Mouse (Mus musculus): ENCODE measurements around the gene Zfp873. TPM values are rescaled to one million over a fixed set of nuclear protein-coding genes. Genes with fewer than 3 reads are reported as not detected.
"Not testable (repeated sequence)": the region's sequence is repeated elsewhere in the genome, so short reads cannot be mapped to it uniquely, and the experiment has no call there.

Zfp873 gene
- 17.2 and 18.6 TPM in 2 replicates for polyA plus RNA-seq (2016; fragmentation: Nextera tagmentation; extraction: Ambion mirVana)

- DNase-seq (ENCODE audit: low spot score), result peak; percentile 93
- peak within 1 kb of the TSS; percentile 98 for H3K27ac ChIP-seq (replicated peaks)
- peaks cover 34% of the 10 kb centered on the region for H3K36me3 ChIP-seq (replicated peaks)
- peak within 1 kb of the TSS; percentile 75 for H3K4me3 ChIP-seq
- H3K4me1 ChIP-seq, result no peaks in the 10 kb centered on the region
- WGBS, result 10% methylated on average over 35 of the region's 35 CpGs
- H3K27me3 ChIP-seq (replicated peaks; ENCODE audit: low read depth, poor library complexity, severe bottlenecking), result no peaks in the 10 kb centered on the region
- H3K9me3 ChIP-seq, result peaks cover 56% of the 10 kb centered on the region
These were observed at the start of gene Zfp873 for GRCm38 (mm10) chr10:82047597-82048459. Gene Zfp873, plus strand, starts transcription at chr10:82048123.

DNA sequence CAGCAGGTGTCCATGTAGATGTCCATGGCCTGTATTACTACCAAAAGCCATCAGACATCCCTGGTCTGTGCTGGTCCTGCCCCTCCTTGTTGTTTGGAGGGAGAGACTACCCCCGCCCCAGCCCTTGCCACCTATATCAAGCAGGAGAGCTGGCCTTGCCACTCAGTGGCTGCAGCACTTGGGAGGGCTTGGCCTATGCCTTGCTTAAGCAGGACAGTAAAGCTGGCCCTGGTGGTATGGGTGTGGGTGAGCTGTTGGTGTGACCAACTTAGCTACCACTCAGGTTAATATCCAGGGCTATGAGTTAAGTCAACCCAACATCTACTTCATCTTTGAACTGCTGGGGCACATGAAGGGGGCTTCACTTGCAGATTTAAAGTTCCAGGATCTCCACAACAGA, 44.7 kb upstream of the Zfp873 start:
- Histone ChIP-seq H3K9me3 (peaks cover 53% of the 10 kb centered on the region), H3K36me3 (replicated peaks) (peaks cover 51% of the 10 kb centered on the region)
- H3K4me1 ChIP-seq; H3K27me3 ChIP-seq (replicated peaks; ENCODE audit: low read depth, poor library complexity, severe bottlenecking); H3K27ac ChIP-seq (replicated peaks); H3K4me3 ChIP-seq; DNase-seq (ENCODE audit: low spot score): not testable (repeated sequence)
- WGBS, result 93% methylated on average over 1 of the region's 1 CpGs

DNA sequence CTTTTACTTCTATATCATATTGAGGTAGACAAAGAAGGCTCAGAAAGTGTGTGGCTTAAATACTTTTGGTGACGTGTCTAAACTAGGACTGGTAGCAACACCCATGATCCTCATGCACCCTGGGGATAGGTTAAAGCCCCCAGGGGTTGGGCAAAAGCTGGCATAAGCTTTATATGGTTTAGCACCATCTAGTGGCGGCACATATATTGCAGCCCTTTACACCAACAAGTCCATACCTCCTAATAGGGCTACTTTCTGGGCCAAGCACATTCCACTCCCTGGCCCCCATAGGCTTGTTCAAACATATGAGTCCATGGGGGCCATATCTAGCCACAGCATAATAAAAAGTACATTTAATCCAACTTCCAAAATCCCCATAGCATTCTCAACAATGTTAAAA, 43.1 kb upstream of the Zfp873 start:
- WGBS, result 62% methylated on average over 2 of the region's 2 CpGs
- Histone ChIP-seq H3K36me3 (replicated peaks) (peaks cover 52% of the 10 kb centered on the region), H3K9me3 (peaks cover 57% of the 10 kb centered on the region)
- H3K4me1 ChIP-seq; H3K27me3 ChIP-seq (replicated peaks; ENCODE audit: low read depth, poor library complexity, severe bottlenecking); H3K4me3 ChIP-seq; H3K27ac ChIP-seq (replicated peaks): not testable (repeated sequence)
- DNase-seq (ENCODE audit: low spot score), result peak; percentile 10

- Histone ChIP-seq H3K9me3 (peaks cover 34% of the 10 kb centered on the region; the same call in 1 of the 2 replicates), H3K27me3 (replicated peaks; ENCODE audit: low read depth, poor library complexity, severe bottlenecking) (no peaks in the 10 kb centered on the region), H3K4me3 (no peak overlapping the region), H3K36me3 (replicated peaks) (no peaks in the 10 kb centered on the region), H3K4me1 (no peaks in the 10 kb centered on the region), H3K27ac (replicated peaks) (no peak overlapping the region)
- 74% methylated on average over 2 of the region's 2 CpGs for WGBS
- DNase-seq (ENCODE audit: low spot score), result no peak
These were observed 5.7 kb upstream of the Zfp873 start for GRCm38 (mm10) chr10:82042191-82042590.

GRCm38 (mm10) chr10:82046603-82047002, 1.3 kb upstream of the Zfp873 start:
- no peak for DNase-seq (ENCODE audit: low spot score)
- no peaks in the 10 kb centered on the region for H3K27me3 ChIP-seq (replicated peaks; ENCODE audit: low read depth, poor library complexity, severe bottlenecking)
- peaks cover 49% of the 10 kb centered on the region for H3K9me3 ChIP-seq
- no peaks in the 10 kb centered on the region for H3K4me1 ChIP-seq
- no peak overlapping the region for H3K27ac ChIP-seq (replicated peaks)
- no peak overlapping the region for H3K4me3 ChIP-seq
- peaks cover 22% of the 10 kb centered on the region for H3K36me3 ChIP-seq (replicated peaks)
- WGBS, result 86% methylated on average over 3 of the region's 3 CpGs

GRCm38 (mm10) chr10:82048460-82048804, 509 bp downstream of the Zfp873 start:
- Histone ChIP-seq H3K36me3 (replicated peaks) (peaks cover 40% of the 10 kb centered on the region), H3K27ac (replicated peaks) (peak overlapping the region; percentile 98), H3K9me3 (peaks cover 61% of the 10 kb centered on the region), H3K4me3 (peak overlapping the region; percentile 75)
- DNase-seq (ENCODE audit: low spot score); H3K27me3 ChIP-seq (replicated peaks; ENCODE audit: low read depth, poor library complexity, severe bottlenecking); H3K4me1 ChIP-seq: not testable (repeated sequence)
- WGBS, result 27% methylated on average over 10 of the region's 10 CpGs

DNA sequence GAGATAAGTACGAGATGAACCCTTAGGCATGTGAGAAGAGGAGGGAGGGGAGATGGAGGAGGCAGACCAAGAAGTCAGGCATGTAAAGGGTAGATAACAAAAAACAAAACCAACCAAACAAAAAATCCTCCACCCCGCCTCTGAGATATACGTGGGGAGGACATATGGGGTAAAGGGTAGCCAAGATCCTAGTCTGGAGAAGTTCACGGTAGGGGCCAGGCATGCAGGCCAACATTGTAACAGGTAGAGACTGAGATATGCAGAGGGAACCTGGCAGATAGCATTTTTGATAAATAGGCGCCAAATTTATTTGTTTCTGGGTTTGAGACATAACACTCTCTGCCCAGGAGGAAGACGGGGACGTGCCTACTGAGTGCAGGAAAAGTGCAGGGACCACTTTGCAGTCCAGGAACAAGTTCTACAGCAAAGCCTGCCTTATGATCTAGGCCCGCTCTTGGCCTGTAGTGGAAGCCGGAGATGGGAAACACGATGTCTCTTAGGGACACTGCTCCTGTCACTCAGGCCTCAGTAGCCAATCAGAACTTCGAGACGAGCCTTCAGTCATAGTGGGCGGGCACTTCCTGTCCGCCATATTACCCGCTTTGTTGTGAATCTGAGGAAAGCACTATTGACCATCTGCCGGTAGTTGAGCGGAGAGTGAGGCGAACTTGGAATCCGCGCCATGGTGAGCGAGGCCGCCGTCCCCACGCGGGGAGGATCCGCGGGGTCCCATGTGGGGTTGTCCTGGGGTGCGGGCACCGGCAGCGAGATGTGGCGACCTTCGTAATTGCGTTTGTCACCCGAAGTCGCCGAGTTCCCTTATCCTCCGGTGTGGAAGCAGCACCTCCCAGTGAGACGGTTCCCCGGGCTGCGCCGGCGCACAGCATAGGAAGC, 35.1 kb downstream of the Zfp873 start, which contains the start of gene BC024063:
BC024063 (plus strand) TSS at position 626 of the 894 bp plus-strand sequence.
- DNase-seq (ENCODE audit: low spot score), result peak; percentile 77
- H3K27me3 ChIP-seq (replicated peaks; ENCODE audit: low read depth, poor library complexity, severe bottlenecking); H3K4me1 ChIP-seq: not testable (repeated sequence)
- 19% methylated on average over 42 of the region's 42 CpGs for WGBS
- H3K27ac ChIP-seq (replicated peaks), result peak within 1 kb of the TSS; percentile 83
- peaks cover 10% of the 10 kb centered on the region; the same call in 1 of the 2 replicates for H3K9me3 ChIP-seq
- H3K4me3 ChIP-seq, result peak within 1 kb of the TSS; percentile 61
- peaks cover 16% of the 10 kb centered on the region for H3K36me3 ChIP-seq (replicated peaks)

- not testable (repeated sequence) for DNase-seq (ENCODE audit: low spot score); H3K27me3 ChIP-seq (replicated peaks; ENCODE audit: low read depth, poor library complexity, severe bottlenecking); H3K4me1 ChIP-seq
- Histone ChIP-seq H3K9me3 (peaks cover 11% of the 10 kb centered on the region; the same call in 1 of the 2 replicates), H3K36me3 (replicated peaks) (peaks cover 16% of the 10 kb centered on the region), H3K4me3 (peak overlapping the region; percentile 61), H3K27ac (replicated peaks) (peak overlapping the region; percentile 83; the same call in 1 of the 2 replicates)
- 28% methylated on average over 14 of the region's 14 CpGs for WGBS
These were observed 35.7 kb downstream of the Zfp873 start for GRCm38 (mm10) chr10:82083622-82083971.

Other genes starting within 250 kb of the Zfp873 start
- 2.9 and 3.7 TPM in 2 replicates for gene Gm4767, start 235.9 kb upstream of the Zfp873 start, polyA plus RNA-seq (2016; fragmentation: Nextera tagmentation; extraction: Ambion mirVana)
- 7.3 and 9.6 TPM in 2 replicates for gene Gm32687, start 184.2 kb upstream of the Zfp873 start, polyA plus RNA-seq (2016; fragmentation: Nextera tagmentation; extraction: Ambion mirVana)
- 5.1 and 5.7 TPM in 2 replicates for gene Zfp781, start 117.6 kb upstream of the Zfp873 start, polyA plus RNA-seq (2016; fragmentation: Nextera tagmentation; extraction: Ambion mirVana)
- 6.2 and 6.4 TPM in 2 replicates for gene BC024063, start 35.2 kb downstream of the Zfp873 start, polyA plus RNA-seq (2016; fragmentation: Nextera tagmentation; extraction: Ambion mirVana)
- gene AU041133, start 79.9 kb downstream of the Zfp873 start, polyA plus RNA-seq (2016; fragmentation: Nextera tagmentation; extraction: Ambion mirVana), result 4.3 and 4.5 TPM in 2 replicates
- gene Zfp938, start 193.2 kb downstream of the Zfp873 start, polyA plus RNA-seq (2016; fragmentation: Nextera tagmentation; extraction: Ambion mirVana), result 13.9 and 14.2 TPM in 2 replicates

Measured in embryonic facial prominence, embryonic 10.5 days (tissue).